Mouse (Mus musculus) stomach, adult 2 months (tissue): ENCODE measurements around the gene Corin. TPM values are rescaled to one million over a fixed set of nuclear protein-coding genes. Genes with fewer than 3 reads are reported as not detected.

ENCODE experiments used
- polyA plus RNA-seq: library from polyadenylated mRNA; depleted of rRNA; stranded (reverse); fragments of >200 nt; gene quantifications from 2 replicates; pipeline ENCODE4 v1.2.3, GENCODE M21; 2012; rRNA removed

Corin gene
- polyA plus RNA-seq = 0.03 and 0.23 TPM in 2 replicates

DNA sequence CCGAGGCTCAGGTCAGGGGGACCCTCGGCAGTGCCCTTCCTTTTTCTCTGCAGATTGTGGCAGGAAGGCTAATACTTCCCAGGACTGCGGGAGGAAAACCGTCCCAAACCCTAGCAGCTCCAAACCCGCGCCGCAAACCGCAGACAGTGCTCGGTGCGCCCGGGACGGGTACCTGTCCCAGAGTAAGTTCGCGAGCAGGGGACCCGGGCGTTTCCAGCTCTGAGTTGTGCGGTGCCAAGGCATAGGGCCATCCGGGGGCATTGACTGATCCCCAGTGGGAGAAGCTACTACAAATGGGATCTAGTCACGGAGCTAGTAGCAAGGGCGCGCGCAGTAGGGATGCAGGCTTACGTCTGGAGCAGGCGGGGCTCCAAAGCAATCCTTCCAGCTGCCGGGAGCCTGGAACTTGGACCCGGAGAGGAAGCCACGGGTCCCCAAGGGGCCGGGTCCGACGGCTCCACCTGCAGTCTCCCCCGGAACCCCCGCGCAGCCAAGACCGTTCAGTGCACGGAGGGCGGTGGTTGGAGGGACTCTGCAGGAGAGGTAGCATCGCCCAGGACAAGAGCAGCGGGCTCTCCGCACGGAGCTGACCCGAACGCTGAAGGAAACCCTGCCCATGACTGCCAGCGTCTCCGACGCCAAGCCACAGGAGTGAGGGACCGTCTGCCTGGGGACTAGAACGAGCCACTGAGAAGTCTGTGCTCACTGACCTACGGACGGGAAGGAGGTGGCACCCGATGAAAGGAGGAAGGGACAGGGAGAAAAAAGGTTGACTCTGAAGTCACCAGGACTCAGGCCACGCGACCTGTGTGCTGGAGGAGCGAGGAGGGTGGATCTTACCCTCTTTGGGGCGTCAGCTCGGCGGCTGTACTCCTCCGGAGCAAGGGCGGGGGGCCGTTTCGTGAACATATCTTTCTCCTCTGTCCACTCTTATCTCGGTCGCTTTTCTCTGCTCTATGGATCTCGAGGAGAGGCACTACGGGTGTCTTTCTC lies at the start of gene Corin:
TSS of gene Corin (minus strand) at position 943 of the 993 bp plus-strand sequence.

Other genes with a start within 250 kb of the Corin start
- gene Nfxl1, start 55.2 kb upstream of the Corin start, polyA plus RNA-seq = 2.2 and 2.5 TPM in 2 replicates
- gene Zar1, start 76.8 kb upstream of the Corin start, polyA plus RNA-seq = 0.22 TPM in 1 of 2 replicates, not detected in the other
- not detected in 2 replicates for gene Gm5868, start 83.1 kb upstream of the Corin start, polyA plus RNA-seq
- gene Cnga1, start 139.8 kb upstream of the Corin start, polyA plus RNA-seq = not detected in 2 replicates
- 0.84 and 1.3 TPM in 2 replicates for gene Nipal1, start 143.3 kb upstream of the Corin start, polyA plus RNA-seq
- not detected in 2 replicates for gene Txk, start 248.3 kb upstream of the Corin start, polyA plus RNA-seq